Mouse (Mus musculus) right cerebral cortex, postnatal 10 days (tissue): ENCODE results near the gene Camk2b.
A peak's percentile ranks its signal among the peaks of the same experiment; 100 is the strongest.
"Not testable (repeated sequence)": the region's sequence is repeated elsewhere in the genome, so short reads cannot be mapped to it uniquely, and the experiment has no call there.

Source experiments
- DNase-seq, 2 experiments: peaks; one replicate each; pipeline ENCODE4 v3.0.0; 2021; ENCODE audit warnings: low spot score in 2 of 2

Camk2b gene

GRCm38 (mm10) chr11:6066176-6066575 lies at the start of gene Camk2b:
Gene Camk2b, minus strand, starts transcription at chr11:6066362.
- DNase-seq = no peak

DNA sequence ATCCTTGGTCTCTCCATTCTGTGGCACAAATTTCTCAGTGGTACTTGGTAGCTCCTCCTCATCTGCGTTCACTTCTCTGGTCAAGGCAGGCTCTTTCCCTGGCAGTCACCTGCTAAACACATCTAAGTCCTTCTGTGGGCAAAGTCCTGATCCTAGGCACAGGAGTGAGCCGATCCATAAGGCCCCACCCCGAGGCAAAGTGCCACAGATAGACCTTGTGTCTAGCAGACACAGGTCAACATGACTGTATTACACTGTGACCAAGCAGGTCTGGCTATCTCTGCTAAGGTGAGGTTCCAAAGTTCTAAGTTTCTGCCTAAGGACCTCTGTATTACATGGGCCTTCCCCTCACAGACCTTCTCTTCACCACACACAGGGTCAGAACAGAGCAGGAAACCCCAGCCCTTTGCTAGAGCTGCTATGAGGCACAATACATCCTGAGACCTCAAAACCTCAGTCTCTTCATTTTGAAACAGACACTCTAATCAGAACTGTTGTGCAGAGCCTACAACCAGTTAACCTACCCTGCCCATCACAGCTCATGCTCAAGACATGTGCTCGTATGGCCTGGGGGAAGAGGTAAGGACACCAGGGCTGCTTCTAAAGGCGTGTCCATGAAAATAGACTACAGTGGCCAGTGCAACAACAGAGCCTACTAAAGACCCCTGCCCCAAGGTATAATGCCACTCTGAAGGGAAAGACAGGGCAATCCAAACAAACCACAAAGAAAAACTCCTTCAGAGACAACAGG lies 45.7 kb upstream of the Camk2b start:
- DNase-seq = no peak

DNA sequence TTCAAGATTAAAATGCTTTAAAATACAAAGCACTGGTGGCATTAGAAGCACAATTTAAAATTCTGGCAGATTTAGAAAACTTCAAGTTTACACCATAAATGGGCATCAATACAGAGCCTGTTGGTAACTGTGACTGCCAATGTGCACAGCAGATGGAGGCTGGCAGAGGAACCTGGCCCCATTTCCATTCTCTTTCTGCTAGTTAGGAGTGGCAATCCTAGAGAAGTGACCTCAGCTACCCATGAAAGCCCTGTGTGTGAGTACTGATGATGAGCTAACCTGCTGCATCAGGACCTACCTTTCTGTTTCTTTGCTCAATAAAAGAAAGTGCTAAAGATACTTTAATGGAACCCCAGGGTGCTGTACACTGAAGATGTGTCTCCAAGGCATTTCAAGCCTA lies 43.8 kb upstream of the Camk2b start:
- peak; percentile 66 to 75 for DNase-seq

- DNase-seq = no peak
Measured at GRCm38 (mm10) chr11:6108296-6108695, 42.1 kb upstream of the Camk2b start.

- no peak for DNase-seq
Measured at GRCm38 (mm10) chr11:6107722-6108121, 41.6 kb upstream of the Camk2b start.

DNA sequence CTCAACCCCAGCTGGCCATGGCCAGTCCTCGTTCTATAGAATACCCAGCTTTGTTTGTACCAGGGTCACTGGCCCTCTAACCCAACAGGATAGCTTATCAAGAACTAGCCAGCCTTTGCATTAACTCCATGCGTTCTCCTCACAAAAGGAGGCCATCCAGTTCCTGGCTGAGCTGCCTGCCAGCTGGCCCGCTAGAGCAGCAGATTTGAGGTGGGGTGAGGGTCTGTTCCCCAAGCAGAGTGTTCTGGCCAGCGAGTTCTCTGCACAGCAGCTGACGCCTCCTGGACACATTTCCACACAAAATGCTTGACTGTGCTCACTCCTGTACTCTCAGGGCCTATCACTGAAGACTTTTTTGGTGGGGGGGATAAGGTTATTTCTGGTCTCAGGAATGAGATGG lies 38.6 kb upstream of the Camk2b start:
- peak in 1 of 2 experiments; percentile 45 for DNase-seq

DNA sequence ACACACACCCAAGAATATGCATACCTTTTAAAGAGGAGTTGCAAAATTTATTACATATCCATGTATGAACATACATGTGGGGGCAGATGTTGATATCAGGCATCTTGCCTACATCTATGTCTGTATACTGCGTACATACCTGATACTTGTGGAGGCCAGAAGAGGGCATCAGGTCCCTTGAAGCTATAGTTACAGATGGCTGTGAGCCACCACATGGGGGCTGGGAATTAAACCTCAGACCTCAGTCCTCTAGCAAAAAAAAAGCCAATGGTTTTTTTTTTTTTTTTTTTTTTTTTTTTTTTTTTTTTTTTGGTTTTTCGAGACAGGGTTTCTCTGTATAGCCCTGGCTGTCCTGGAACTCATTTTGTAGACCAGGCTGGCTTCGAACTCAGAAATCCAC lies 30.5 kb upstream of the Camk2b start:
- not testable (repeated sequence) for DNase-seq

GRCm38 (mm10) chr11:6086991-6087390 lies 20.8 kb upstream of the Camk2b start:
- DNase-seq = peak; percentile 79 to 85

DNA sequence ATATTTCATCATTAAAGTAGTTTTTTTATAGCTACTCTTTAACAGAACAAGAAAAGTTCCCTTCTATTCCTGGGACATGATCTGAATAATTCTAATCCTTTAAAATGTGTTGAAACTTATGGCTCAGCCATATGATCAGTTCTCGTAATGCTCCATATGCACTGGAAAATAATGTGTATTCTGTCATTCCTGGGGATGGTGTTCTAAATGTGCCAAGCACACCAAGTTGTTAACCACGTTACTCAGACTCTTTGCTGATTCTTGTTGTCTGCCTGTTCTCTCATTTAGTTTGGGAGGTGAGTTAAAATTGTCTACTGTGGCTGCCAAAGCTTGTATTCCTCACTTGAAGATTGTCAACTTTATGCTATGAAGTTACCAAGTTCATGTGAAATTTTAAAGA lies 12.6 kb upstream of the Camk2b start:
- no peak for DNase-seq

- DNase-seq = peak; percentile 76 to 82
Measured at GRCm38 (mm10) chr11:6075618-6076066, 9.5 kb upstream of the Camk2b start.

GRCm38 (mm10) chr11:6068181-6068957 lies 2.2 kb upstream of the Camk2b start:
- peak; percentile 70 to 82 for DNase-seq

DNA sequence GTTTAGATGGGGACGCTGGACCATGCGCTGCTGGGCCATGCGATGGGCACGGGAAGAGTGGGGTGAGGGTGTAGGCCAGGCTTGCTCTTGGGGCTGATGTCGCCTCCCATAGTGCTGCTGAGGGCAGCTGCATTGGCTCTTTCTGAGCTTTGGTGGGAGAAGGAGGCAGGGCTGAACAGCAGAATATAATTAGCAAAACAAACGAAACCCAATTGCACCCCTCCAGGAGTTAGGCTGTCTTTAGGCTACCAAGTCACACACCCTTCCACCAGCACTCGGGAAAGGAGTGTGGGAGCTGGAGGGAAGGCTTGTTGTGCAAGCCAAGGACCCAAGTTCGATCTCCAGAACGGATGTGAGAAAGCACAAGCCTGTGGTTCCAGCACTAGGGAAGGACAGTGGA lies 998 bp upstream of the Camk2b start:
- DNase-seq = no peak

GRCm38 (mm10) chr11:6065551-6066121 lies 526 bp downstream of the Camk2b start:
- peak; percentile 88 to 92 for DNase-seq

DNA sequence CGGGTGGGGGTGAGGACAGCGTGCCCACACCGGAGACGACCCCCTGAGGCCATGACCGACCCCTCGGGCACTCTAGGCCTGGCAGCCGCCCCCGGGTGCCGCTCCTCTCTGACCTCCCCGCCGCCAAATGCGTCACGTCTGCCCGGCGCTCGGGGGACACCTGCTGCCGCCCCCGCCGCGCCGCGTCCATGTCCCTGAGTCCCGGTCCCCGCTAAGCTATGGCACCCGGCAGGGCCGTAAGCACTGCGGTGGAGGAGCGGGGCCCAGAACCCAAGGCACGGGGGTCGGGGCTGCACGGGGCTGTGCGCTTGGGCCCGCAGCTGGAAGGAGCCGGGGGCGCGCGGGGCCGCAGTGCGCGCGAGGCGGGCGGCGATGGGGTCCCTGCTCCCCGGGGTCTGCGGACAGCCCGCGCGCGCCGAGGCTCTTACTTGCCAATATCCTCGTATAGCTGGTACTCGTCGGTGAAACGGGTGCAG lies 1.1 kb downstream of the Camk2b start:
- DNase-seq = peak in 1 of 2 experiments; percentile 56

GRCm38 (mm10) chr11:6064215-6065045 lies 1.7 kb downstream of the Camk2b start:
- peak; percentile 76 to 77 for DNase-seq

- DNase-seq = no peak
Measured at GRCm38 (mm10) chr11:6063501-6064214, 2.5 kb downstream of the Camk2b start.

- no peak for DNase-seq
Measured at GRCm38 (mm10) chr11:6063065-6063464, 3.1 kb downstream of the Camk2b start.

GRCm38 (mm10) chr11:6062329-6062728 lies 3.8 kb downstream of the Camk2b start:
- DNase-seq = no peak

- DNase-seq = no peak
Measured at GRCm38 (mm10) chr11:6061891-6062290, 4.3 kb downstream of the Camk2b start.

GRCm38 (mm10) chr11:6059162-6059561 lies 7.0 kb downstream of the Camk2b start:
- DNase-seq = no peak

DNA sequence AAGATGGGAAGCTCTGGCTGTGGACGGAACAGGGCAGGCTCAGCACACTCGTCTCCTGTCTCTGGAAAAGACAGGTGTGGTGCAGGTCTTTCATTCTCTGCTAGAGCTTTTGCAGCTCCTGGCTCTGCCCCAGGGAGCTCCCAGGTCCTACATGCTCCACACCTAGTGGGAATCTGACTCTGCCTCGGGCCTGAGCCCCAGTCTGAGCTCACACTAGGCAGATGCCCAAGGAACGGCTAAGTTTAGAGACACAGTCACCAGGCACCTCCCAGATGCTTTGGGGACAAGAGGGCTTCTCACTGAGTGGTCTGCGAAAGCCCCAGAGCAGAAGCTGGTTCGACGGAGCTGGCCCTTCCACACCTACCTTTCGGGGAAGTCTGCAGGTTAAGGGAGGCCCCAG lies 12.8 kb downstream of the Camk2b start:
- no peak for DNase-seq
